Mouse (Mus musculus) heart, postnatal 0 days (tissue): ENCODE measurements around the gene AC153137.1.

ENCODE experiments used
- CTCF ChIP-seq: IDR thresholded peaks from 2 replicates; pipeline ENCODE4 v1.5.1; 2016; ENCODE audit warnings: antibody characterized with exemption, control low read depth, low read depth
- EP300 ChIP-seq: IDR thresholded peaks from 2 replicates; pipeline ENCODE4 v1.6.1; 2016; ENCODE audit warnings: antibody characterized with exemption, low read depth

- TF ChIP-seq CTCF (no peak), EP300 (no peak)
These were observed 45.4 kb upstream of the AC153137.1 start for GRCm38 (mm10) chr1:31023173-31023572.
